Mouse (Mus musculus): ENCODE data around the gene Gm11639. TPM values are rescaled to one million over a fixed set of nuclear protein-coding genes. Genes with fewer than 3 reads are reported as not detected.
"Not testable (repeated sequence)": the region's sequence is repeated elsewhere in the genome, so short reads cannot be mapped to it uniquely, and the experiment has no call there.

The Gm11639 gene
- total and polyA plus RNA-seq, 2 experiments from 2014 or later, result under 0.01 to 0.33 TPM

DNA sequence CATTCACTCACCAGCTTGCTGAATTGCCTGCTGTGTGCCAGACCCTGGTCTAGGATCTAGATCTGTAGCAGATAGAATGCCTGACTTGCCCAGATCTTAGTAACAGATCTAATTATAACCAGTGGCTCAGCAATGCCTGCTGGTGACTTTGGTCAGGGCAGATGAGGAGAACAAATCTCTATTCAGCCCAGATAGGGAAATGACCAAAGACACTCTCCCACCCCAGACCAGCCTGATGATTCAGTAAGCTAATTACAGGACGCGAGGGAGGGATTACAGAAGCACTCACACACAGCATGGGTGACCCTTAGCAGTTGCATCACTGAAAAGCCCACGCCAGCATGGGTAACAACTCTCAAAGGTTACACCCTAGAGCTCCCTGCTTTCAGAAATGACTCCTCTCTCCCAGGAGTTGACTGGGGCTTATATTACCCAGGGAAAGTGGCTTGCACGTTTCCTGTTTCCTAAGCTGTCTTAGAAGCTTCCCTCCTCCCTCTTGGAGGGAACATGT, 435.1 kb downstream of the Gm11639 start:
- no peak overlapping the region for H3K9ac ChIP-seq (replicated peaks; ENCODE audit: low read length, poor library complexity, severe bottlenecking)
- no peak overlapping the region for H3K27ac ChIP-seq (ENCODE audit: low read depth, low read length)
- H3K4me3 ChIP-seq (ENCODE audit: low read depth, low read length), result no peak overlapping the region
- no peak for ATAC-seq (ENCODE audit: low FRiP score)
- no peak for TF ChIP-seq CTCF (IDR thresholded peaks at IDR 0.05)
- no peaks in the 10 kb centered on the region for H3K9me3 ChIP-seq (ENCODE audit: low read length)
- no peak overlapping the region for H3K4me2 ChIP-seq (ENCODE audit: low read depth, low read length, poor library complexity, severe bottlenecking)
- no peak for DNase-seq (ENCODE audit: low spot score)
- H3K27me3 ChIP-seq (ENCODE audit: insufficient read depth, low read length), result no peaks in the 10 kb centered on the region
- no peaks in the 10 kb centered on the region for H3K36me3 ChIP-seq (ENCODE audit: insufficient read depth, low read length)
- H3K4me1 ChIP-seq (ENCODE audit: insufficient read depth, low read length), result no peaks in the 10 kb centered on the region
- 36% methylated on average over 4 of the region's 4 CpGs for whole genome bisulfite sequencing

GRCm38 (mm10) chr11:105121792-105122191, 436.3 kb downstream of the Gm11639 start:
- not testable (repeated sequence) for H3K4me3 ChIP-seq (ENCODE audit: low read depth, low read length); H3K9ac ChIP-seq (replicated peaks; ENCODE audit: low read length, poor library complexity, severe bottlenecking); H3K27me3 ChIP-seq (ENCODE audit: insufficient read depth, low read length); H3K4me1 ChIP-seq (ENCODE audit: insufficient read depth, low read length); DNase-seq (ENCODE audit: low spot score); H3K36me3 ChIP-seq (ENCODE audit: insufficient read depth, low read length); ATAC-seq (ENCODE audit: low FRiP score); H3K4me2 ChIP-seq (ENCODE audit: low read depth, low read length, poor library complexity, severe bottlenecking); H3K27ac ChIP-seq (ENCODE audit: low read depth, low read length); H3K9me3 ChIP-seq (ENCODE audit: low read length)
- WGBS, result 74% methylated on average over 5 of the region's 5 CpGs
- TF ChIP-seq CTCF (IDR thresholded peaks at IDR 0.05), result peak; percentile 26

DNA sequence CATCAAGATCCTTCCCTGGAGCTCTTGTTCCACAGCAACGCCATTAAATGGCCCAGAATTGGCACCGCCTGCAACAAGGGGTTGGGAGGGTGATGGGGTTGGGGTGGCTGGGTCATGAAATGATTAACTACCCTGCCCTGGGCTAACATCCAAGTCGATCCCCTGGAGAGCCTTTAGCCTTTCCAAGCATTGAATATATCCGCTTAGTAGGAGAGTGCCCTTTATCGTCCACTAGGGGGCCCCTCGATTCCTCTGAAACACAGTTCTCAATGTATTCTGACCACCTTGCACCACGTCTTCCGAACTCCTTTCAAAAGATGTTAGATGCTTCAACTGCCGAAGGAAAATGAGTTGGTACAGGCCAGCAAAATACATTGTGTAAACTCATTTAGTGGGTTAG, 438.5 kb downstream of the Gm11639 start:
- ATAC-seq (ENCODE audit: low FRiP score) (no peak), DNase-seq (ENCODE audit: low spot score) (peak; percentile 77)
- Histone ChIP-seq H3K36me3 (ENCODE audit: insufficient read depth, low read length) (no peaks in the 10 kb centered on the region), H3K27ac (ENCODE audit: low read depth, low read length) (no peak overlapping the region), H3K9me3 (ENCODE audit: low read length) (no peaks in the 10 kb centered on the region), H3K4me2 (ENCODE audit: low read depth, low read length, poor library complexity, severe bottlenecking) (no peak overlapping the region), H3K4me1 (ENCODE audit: insufficient read depth, low read length) (peaks cover 8% of the 10 kb centered on the region), H3K4me3 (ENCODE audit: low read depth, low read length) (no peak overlapping the region), H3K27me3 (ENCODE audit: insufficient read depth, low read length) (no peaks in the 10 kb centered on the region), H3K9ac (replicated peaks; ENCODE audit: low read length, poor library complexity, severe bottlenecking) (no peak overlapping the region)
- WGBS, result 3% methylated on average over 9 of the region's 9 CpGs
- peak; percentile 76 for TF ChIP-seq CTCF (IDR thresholded peaks at IDR 0.05)

- 1% methylated on average over 26 of the region's 38 CpGs for WGBS
Observed at GRCm38 (mm10) chr11:105125735-105126519, 440.4 kb downstream of the Gm11639 start, which contains the start of gene Mettl2. Gene Mettl2, plus strand, starts transcription at chr11:105126425.

DNA sequence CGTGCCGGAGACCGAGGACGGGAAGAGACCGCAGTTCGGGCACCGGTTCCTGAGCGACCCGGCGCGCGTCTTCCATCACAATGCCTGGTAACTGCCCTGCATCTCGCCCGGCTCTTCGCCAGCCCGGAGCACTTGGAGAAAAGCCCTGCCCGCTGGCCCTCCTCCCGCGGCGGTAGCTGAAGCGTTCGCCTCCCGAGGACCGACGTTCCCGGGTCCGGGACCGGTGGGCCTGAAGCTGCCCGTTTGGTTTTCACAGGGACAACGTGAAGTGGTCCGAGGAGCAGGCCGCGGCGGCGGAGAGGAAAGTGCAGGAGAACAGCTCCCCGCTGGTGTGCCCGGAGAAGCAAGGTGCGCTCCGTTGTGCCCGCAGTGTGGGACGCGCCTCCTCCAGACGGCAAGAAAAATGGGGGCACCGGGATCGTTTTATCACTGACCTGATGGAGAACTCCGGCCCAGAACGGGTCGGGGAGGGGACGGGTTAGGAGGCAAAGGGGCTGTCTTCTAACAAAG, 441.1 kb downstream of the Gm11639 start:
- Histone ChIP-seq H3K4me2 (ENCODE audit: low read depth, low read length, poor library complexity, severe bottlenecking) (peak overlapping the region; percentile 71), H3K4me1 (ENCODE audit: insufficient read depth, low read length) (peaks cover 8% of the 10 kb centered on the region), H3K27ac (ENCODE audit: low read depth, low read length) (0 out of 2 replicates have a peak overlapping the region, but pooled peaks have one; percentile 3), H3K9ac (replicated peaks; ENCODE audit: low read length, poor library complexity, severe bottlenecking) (peak overlapping the region; percentile 73), H3K4me3 (ENCODE audit: low read depth, low read length) (peak overlapping the region; percentile 84), H3K27me3 (ENCODE audit: insufficient read depth, low read length) (no peaks in the 10 kb centered on the region), H3K9me3 (ENCODE audit: low read length) (no peaks in the 10 kb centered on the region), H3K36me3 (ENCODE audit: insufficient read depth, low read length) (peaks cover 7% of the 10 kb centered on the region; the same call in 1 of the 2 replicates)
- TF ChIP-seq CTCF (IDR thresholded peaks at IDR 0.05), result no peak
- DNase-seq (ENCODE audit: low spot score) (no peak), ATAC-seq (ENCODE audit: low FRiP score) (peak; percentile 33; the same call in 1 of the 2 replicates)
- WGBS, result 2% methylated on average over 41 of the region's 49 CpGs

More at GRCm38 (mm10) chr11:105125735-105126519, 440.4 kb downstream of the Gm11639 start, which contains the start of gene Mettl2:
- peak; percentile 91 for DNase-seq (ENCODE audit: low spot score)
- Histone ChIP-seq H3K4me1 (ENCODE audit: insufficient read depth, low read length) (peaks cover 8% of the 10 kb centered on the region), H3K9me3 (ENCODE audit: low read length) (no peaks in the 10 kb centered on the region), H3K36me3 (ENCODE audit: insufficient read depth, low read length) (0 out of 2 replicates have a peak, but pooled peaks cover under 1% of the 10 kb centered on the region), H3K27ac (ENCODE audit: low read depth, low read length) (peak within 1 kb of the TSS; percentile 70), H3K9ac (replicated peaks; ENCODE audit: low read length, poor library complexity, severe bottlenecking) (peak within 1 kb of the TSS; percentile 73), H3K4me3 (ENCODE audit: low read depth, low read length) (peak within 1 kb of the TSS; percentile 84), H3K4me2 (ENCODE audit: low read depth, low read length, poor library complexity, severe bottlenecking) (peak within 1 kb of the TSS; percentile 71), H3K27me3 (ENCODE audit: insufficient read depth, low read length) (no peaks in the 10 kb centered on the region)
- peak; percentile 85 for TF ChIP-seq CTCF (IDR thresholded peaks at IDR 0.05)
- peak; percentile 93 for ATAC-seq (ENCODE audit: low FRiP score)

DNA sequence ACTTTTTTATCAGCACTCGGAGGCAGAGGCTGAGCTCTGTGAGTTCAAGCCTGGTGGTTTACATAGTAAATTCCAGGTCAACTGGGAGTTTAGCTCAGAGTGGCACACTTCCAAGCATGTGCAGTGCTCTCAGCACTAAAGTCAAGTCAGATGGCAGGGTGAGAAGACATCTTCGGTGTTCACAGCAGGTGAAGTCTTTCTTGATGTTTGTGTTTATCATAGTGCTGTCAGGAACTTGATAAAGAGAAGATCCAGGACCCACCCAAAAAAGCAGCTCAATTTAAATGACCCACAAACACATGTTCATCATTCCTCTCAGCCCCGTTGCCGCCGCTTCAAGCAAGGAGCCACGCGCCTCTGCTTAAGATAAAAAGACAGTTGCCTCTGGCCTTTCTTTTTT, 450.2 kb downstream of the Gm11639 start:
- Histone ChIP-seq H3K9ac (replicated peaks; ENCODE audit: low read length, poor library complexity, severe bottlenecking) (no peak overlapping the region), H3K27me3 (ENCODE audit: insufficient read depth, low read length) (no peaks in the 10 kb centered on the region), H3K4me1 (ENCODE audit: insufficient read depth, low read length) (no peaks in the 10 kb centered on the region), H3K4me2 (ENCODE audit: low read depth, low read length, poor library complexity, severe bottlenecking) (no peak overlapping the region), H3K4me3 (ENCODE audit: low read depth, low read length) (no peak overlapping the region), H3K9me3 (ENCODE audit: low read length) (no peaks in the 10 kb centered on the region), H3K27ac (ENCODE audit: low read depth, low read length) (no peak overlapping the region), H3K36me3 (ENCODE audit: insufficient read depth, low read length) (peaks cover 64% of the 10 kb centered on the region)
- no peak for ATAC-seq (ENCODE audit: low FRiP score)
- WGBS, result 97% methylated on average over 7 of the region's 7 CpGs
- no peak for TF ChIP-seq CTCF (IDR thresholded peaks at IDR 0.05)
- no peak for DNase-seq (ENCODE audit: low spot score)

GRCm38 (mm10) chr11:105137255-105137654, 451.7 kb downstream of the Gm11639 start:
- H3K36me3 ChIP-seq (ENCODE audit: insufficient read depth, low read length), result peaks cover 52% of the 10 kb centered on the region
- not testable (repeated sequence) for H3K4me2 ChIP-seq (ENCODE audit: low read depth, low read length, poor library complexity, severe bottlenecking); H3K4me1 ChIP-seq (ENCODE audit: insufficient read depth, low read length); H3K4me3 ChIP-seq (ENCODE audit: low read depth, low read length); ATAC-seq (ENCODE audit: low FRiP score); H3K9ac ChIP-seq (replicated peaks; ENCODE audit: low read length, poor library complexity, severe bottlenecking); H3K27ac ChIP-seq (ENCODE audit: low read depth, low read length); H3K9me3 ChIP-seq (ENCODE audit: low read length); H3K27me3 ChIP-seq (ENCODE audit: insufficient read depth, low read length); DNase-seq (ENCODE audit: low spot score)
- 85% methylated on average over 2 of the region's 2 CpGs for WGBS

GRCm38 (mm10) chr11:105140512-105140911, 455.0 kb downstream of the Gm11639 start:
- H3K4me3 ChIP-seq (ENCODE audit: low read depth, low read length); H3K9me3 ChIP-seq (ENCODE audit: low read length); H3K4me2 ChIP-seq (ENCODE audit: low read depth, low read length, poor library complexity, severe bottlenecking); H3K4me1 ChIP-seq (ENCODE audit: insufficient read depth, low read length); H3K27me3 ChIP-seq (ENCODE audit: insufficient read depth, low read length); DNase-seq (ENCODE audit: low spot score); H3K27ac ChIP-seq (ENCODE audit: low read depth, low read length); ATAC-seq (ENCODE audit: low FRiP score); H3K9ac ChIP-seq (replicated peaks; ENCODE audit: low read length, poor library complexity, severe bottlenecking): not testable (repeated sequence)
- 98% methylated on average over 7 of the region's 8 CpGs for WGBS
- peaks cover 20% of the 10 kb centered on the region for H3K36me3 ChIP-seq (ENCODE audit: insufficient read depth, low read length)
